Mouse (Mus musculus) small intestine, adult 2 months (tissue): ENCODE results near the gene Clec18a.
A peak's percentile ranks its signal among the peaks of the same experiment; 100 is the strongest.

Experiments used
- CTCF ChIP-seq: fragments of 200-500 bp; IDR thresholded peaks from 2 replicates; pipeline ENCODE4 v1.5.1; 2012; ENCODE audit warnings: low read depth, mild to moderate bottlenecking, control low read depth, inconsistent platforms, low read length, moderate library complexity, mixed read lengths; ENCODE audit not compliant: insufficient replicate concordance, insufficient read length; ENCODE audit errors: extremely low read depth
- POLR2A ChIP-seq: fragments of 200-500 bp; IDR thresholded peaks from 2 replicates; pipeline ENCODE4 v1.6.1; 2012; ENCODE audit warnings: low read depth, mild to moderate bottlenecking, control low read depth, inconsistent platforms, low read length, moderate library complexity

GRCm38 (mm10) chr8:111033482-111034215 is 58.6 kb downstream of the Clec18a start:
- TF ChIP-seq CTCF (no peak), POLR2A (peak; percentile 53)
